Mouse (Mus musculus): ENCODE results near the gene Mogat2. TPM values are rescaled to one million over a fixed set of nuclear protein-coding genes. Genes with fewer than 3 reads are reported as not detected.

Mogat2 gene
- total RNA-seq, 2 experiments from 2014 or later, result 0.49 TPM; not detected in 1

DNA sequence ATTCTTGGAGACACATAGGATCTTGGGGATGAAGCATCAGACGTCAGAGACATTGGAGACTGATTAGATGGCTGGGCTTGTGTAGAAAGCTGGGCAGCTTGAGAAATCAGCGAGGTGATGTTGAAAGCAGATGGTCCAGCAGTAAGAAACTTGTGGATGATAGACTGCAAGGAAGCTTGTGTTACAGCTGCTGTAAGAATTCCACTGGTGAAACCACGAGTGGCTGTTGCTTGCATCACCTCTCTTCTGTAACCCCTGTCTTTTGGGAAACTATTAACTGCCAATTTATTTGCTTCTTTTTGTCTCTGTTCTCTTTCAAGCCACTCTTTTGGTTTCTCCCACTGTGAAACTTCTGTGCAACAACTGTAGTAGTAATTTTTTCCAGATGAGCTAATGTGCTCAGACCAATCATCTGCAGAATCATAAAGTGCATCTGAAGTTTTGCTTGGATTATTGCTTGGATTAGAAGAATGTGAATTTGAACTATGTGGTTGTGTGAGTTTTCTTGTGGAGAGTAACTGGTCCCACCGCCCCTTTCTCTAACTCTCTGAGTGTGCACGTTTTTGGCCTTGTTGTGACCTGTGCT is 9.8 kb upstream of the Mogat2 start:
- intact Hi-C loops (cut with DNase I), result no loop called here

DNA sequence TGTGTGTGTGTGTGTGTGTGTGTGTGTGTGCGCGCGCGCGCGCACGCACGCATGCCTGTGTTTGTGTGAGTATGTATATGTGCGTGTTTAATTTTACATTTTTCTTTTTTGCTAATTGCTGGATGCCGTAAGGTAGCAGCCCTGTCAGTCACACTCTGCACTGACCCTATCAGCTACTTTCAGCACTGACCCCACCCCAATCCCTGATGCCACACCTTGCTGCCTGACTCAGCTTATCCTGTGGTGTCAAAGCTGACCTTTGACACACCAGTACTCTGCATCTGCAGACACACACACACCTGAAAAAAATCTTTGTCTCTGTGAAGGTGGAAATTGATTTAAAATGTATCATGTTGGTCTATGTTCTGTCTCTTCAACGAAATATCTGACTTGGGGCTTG is 3.7 kb upstream of the Mogat2 start:
- no peak for DNase-seq (ENCODE audit: extremely low spot score in 1 of 2, low spot score in 2 of 2)
- intact Hi-C loops (cut with DNase I), result no loop called here

More for the DNA sequence above, 9.8 kb upstream of the Mogat2 start:
- no peak for DNase-seq (ENCODE audit: extremely low spot score in 1 of 2, low spot score in 2 of 2)

DNA sequence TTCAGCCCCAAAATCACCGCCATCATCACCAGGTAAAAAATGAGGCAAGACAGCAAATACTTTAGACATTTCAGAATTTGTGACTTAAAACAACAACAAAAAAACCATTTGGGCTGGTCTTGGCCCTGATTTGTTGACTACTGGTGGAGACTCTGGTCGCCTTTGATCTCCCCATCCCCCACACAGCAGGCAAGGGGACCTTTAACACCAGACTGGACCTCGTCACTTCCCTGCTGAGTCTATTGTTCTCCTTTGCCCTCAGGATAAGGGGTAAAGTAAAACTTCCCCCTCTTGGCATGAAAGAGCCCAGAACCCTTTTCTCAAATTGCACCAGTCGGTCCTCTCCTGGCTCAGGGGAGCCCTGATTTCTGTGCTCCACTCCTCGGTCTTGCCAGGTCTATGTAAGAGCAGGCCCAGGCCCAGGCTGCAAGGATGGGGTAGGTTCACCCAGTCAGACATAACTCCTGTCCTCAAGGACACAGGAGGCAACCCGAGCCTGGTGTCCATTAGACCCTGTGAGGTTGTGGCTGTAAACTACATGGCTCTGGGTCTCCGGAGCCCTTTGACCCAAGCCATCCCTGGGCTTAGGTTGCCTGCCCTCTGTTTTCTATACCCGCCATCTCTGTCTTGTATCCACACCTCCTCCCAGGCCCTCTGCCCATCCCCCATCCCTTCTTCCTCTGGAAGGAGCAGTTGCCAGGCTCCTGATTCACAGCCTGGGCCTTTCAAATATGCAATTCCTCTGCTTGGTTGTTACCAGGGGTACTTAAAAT is 1.3 kb downstream of the Mogat2 start:
- intact Hi-C loops (cut with DNase I), result no loop called here
- no peak for DNase-seq (ENCODE audit: extremely low spot score in 1 of 2, low spot score in 2 of 2)

DNA sequence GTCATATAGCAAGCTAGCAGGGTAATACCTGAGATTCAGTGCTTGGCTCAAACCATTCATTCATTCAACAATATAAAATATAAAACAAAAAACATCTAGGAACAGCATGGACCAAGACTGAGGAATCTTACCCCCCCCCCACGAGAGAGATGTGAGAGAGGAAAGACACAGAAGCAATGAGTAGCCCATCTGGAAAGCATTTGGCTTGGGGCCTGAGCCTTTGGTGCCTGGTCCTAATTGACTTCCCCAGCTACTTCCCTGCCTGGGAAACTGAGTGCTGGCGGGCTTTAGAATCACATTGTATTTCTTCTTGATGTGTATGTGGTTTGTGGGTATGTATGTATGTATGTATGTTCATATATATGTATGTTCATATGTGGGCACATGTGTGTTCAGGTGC is 2.8 kb downstream of the Mogat2 start:
- no peak for DNase-seq (ENCODE audit: extremely low spot score in 1 of 2, low spot score in 2 of 2)
- intact Hi-C loops (cut with DNase I), result no loop called here

DNA sequence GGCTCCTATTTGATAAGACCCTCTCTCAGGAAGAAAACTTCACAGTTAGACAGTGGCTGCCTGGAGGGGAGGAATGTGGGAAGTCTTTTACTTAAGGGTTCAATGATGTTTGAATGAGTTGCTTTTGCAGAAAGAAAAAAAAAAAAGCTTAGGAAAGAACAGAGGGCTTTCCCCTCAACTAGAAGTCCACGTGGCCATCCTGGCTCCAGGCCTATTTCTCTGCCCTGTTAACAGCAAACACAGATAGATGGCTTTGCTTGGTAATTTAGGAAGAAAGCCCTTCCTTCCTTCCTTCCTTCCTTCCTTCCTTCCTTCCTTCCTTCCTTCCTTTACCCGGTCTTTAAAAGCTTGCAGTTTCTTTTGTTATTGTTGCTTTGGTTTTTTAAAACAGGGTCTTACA is 3.5 kb downstream of the Mogat2 start:
- DNase-seq (ENCODE audit: extremely low spot score in 1 of 2, low spot score in 2 of 2), result no peak
- intact Hi-C loops (cut with DNase I), result no loop called here

DNA sequence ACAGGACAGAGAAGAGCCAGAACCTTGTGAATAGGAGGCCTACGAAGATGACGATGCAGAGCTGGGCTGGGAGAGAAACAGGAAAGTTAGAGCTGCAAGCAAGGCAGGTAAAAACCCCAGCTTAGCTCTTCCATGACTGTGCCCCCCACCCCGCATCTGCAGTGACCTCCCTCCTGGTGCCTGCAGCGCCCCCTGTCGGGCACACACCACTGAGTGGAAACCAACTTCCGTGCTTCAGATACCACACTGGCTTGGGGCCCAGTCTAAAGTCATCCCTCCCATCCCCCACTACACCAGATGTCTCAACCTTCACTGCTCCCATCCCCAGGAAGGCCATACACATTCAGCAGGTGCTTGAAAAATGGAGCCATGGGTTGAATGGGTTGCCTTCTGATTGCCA is 5.8 kb downstream of the Mogat2 start:
- no peak for DNase-seq (ENCODE audit: extremely low spot score in 1 of 2, low spot score in 2 of 2)
- intact Hi-C loops (cut with DNase I), result no loop called here

DNA sequence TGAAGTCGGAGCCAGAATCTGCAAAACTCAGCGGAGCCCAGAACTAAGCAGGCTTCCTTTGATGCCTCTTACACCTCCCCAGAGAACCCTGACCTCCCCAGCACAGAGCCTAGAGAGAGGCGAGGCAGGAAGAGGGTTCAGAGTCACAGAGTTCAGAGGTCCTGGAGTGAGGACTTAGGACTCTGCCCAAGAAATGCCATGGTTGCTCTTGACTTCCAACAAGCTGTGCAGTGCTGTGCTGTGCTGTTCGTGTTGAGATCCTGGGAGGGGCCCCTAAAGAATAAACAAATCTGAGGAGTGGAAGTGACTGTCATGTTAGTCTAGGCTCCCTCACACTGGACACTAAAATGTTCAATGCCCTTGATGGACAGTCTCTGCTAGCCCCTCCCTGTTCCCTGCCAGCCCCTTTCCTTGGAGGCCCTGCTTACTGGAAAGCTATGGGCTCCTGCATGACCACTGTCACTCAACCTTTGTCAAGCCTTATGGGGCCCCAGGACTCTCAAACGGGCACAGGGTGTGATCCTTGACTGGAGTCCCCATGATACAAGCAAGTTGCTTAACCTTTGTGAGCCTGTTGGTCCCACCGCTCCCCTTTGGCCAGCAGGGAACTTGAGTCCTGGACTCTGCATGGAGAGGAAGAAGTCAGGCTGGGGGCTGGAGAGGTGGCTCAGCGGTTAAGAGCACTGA is 8.2 kb downstream of the Mogat2 start:
- no peak for DNase-seq (ENCODE audit: extremely low spot score in 1 of 2, low spot score in 2 of 2)
- intact Hi-C loops (cut with DNase I), result no loop called here

DNA sequence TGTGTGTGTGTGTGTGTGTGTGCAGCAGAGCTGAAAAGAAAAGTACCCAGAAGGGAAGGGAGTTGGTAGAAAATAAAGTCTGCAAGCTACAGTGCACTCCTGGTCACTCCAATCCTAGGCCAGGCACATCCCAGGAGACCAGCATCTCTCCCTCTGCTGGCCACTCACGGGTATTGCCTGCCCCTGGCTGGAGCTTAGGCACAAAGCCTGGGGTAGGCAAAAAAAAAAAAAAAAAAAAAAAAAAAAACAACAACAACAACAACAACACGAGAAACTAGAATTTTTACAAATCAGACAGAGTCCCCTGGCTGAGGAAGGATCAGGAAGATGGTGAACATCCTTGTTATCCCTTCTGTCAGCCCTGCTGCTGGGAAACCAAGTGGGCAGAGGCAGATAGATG is 9.0 kb downstream of the Mogat2 start:
- intact Hi-C loops (cut with DNase I), result no loop called here
- no peak for DNase-seq (ENCODE audit: extremely low spot score in 1 of 2, low spot score in 2 of 2)

DNA sequence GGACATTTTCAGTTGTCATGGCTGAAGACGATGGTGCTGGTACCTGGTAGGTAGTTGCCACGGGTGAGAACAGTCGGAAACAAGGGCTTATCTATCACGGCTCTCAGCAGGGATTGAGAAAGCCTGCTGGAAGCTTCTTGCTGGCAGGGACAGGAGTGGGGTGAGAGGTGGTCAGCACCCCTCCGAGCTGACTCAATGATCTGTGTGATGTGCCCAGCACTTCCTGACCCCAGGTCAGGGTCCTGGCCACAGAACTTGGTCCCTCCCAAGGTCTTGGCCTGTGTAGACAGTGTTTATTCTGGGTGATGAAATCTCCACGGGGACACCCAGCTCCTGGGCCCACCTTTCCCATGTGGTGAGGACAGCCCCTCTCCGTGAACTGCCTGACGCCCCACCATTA is 9.6 kb downstream of the Mogat2 start:
- no peak for DNase-seq (ENCODE audit: extremely low spot score in 1 of 2, low spot score in 2 of 2)
- intact Hi-C loops (cut with DNase I), result no loop called here

DNA sequence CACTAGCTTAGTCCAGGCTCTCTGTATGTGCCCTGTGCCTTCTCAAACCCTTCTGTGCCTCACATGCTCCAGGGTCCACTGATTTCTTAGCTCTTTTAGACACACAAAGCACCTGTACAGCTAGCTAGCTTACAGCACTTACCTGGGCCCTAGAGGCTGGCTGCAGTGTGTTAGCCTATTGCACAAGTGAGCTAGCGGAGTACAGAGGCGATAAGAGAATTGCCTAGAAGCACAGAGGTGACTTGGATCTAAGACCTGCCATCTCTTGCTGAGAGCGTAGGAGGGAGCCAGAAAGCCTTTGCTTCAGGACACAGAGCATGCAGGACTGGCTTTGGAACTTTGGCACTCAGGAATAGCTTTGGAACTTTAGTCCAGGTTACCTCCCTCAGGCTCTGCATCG is 11.2 kb downstream of the Mogat2 start:
- intact Hi-C loops (cut with DNase I), result no loop called here
- no peak for DNase-seq (ENCODE audit: extremely low spot score in 1 of 2, low spot score in 2 of 2)

DNA sequence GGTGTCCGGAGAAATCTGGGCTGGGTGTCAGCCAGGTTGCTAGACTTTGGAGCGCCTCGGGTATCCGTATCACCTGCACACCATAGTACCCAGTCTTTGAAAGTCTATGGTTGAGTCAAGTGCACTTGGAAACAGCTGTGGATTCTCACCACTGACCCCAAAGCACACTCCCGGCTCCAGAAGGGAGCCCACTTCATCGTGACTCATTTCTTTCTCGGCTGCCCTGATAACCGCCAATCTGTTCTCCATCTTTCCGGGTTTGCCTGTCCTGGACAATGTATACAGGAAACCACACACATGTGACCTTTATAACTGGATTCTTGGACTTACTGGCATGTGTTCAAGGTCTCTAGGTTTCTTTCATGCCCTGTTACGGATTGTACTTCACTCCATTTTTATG is 11.8 kb downstream of the Mogat2 start:
- intact Hi-C loops (cut with DNase I), result no loop called here
- DNase-seq (ENCODE audit: extremely low spot score in 1 of 2, low spot score in 2 of 2), result no peak

DNA sequence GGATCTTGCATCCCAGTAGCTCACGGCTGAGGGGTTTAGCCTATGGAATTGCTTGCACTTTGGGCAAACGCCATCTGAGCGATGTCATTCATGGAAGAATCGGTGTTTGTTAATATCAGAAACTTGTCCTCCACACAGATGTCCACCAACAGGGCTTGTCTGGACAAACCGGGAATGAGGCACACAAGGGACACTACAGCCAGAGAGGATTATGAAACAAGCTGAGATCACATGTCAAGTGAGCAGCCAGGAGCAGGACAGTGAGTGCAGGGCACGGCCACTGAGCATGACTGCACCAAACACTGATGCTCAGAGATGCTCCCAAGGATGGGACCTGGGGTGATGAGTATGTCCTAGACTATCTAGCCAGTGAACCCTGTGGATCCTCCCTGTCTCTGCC is 13.0 kb downstream of the Mogat2 start:
- DNase-seq (ENCODE audit: extremely low spot score in 1 of 2, low spot score in 2 of 2), result no peak
- intact Hi-C loops (cut with DNase I), result no loop called here

DNA sequence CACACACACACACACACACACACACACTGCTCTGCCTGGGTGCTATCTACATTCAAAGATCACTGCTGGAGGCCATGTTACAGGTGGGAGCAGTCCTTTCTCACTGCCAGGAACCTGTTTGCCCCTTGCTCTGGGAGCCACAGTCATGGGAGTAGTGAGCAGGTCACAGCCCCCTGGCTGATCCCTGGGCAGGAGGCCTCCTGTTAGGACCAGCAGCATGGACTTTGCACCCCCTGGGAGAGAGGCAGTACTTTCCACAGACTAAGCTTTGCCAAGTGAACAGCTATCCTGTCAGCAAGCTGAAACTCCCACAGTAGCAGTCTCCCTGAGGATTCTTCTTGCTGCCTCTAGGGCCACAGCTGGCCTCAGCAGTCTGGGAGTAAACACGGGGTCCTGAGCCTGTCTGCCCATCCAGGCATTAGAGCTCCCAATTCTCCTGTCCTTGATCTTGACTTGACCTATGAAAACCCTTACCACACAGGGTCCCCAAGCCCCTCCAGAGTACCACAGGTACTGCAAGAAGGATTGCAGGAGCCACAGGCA is 13.7 kb downstream of the Mogat2 start:
- intact Hi-C loops (cut with DNase I), result no loop called here
- no peak for DNase-seq (ENCODE audit: extremely low spot score in 1 of 2, low spot score in 2 of 2)

DNA sequence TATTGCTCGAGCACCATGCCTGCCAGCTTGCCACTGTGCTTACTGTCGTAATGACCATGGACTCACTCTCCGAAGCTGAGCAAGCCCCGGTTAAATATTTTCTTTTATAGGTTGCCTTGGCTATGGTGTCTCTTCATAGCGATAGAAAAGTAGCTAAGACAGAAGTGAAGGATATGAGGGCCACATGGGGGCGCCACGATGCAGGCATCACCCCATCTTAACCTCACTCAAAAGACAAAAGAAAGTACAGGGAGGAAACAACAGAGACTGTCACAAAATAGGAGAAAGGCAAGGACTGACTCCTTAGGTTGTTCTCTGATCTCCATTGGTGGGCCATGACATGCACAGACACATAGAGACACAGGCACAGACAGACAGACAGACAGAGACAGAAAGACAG is 14.2 kb downstream of the Mogat2 start:
- no peak for DNase-seq (ENCODE audit: extremely low spot score in 1 of 2, low spot score in 2 of 2)
- intact Hi-C loops (cut with DNase I), result no loop called here

DNA sequence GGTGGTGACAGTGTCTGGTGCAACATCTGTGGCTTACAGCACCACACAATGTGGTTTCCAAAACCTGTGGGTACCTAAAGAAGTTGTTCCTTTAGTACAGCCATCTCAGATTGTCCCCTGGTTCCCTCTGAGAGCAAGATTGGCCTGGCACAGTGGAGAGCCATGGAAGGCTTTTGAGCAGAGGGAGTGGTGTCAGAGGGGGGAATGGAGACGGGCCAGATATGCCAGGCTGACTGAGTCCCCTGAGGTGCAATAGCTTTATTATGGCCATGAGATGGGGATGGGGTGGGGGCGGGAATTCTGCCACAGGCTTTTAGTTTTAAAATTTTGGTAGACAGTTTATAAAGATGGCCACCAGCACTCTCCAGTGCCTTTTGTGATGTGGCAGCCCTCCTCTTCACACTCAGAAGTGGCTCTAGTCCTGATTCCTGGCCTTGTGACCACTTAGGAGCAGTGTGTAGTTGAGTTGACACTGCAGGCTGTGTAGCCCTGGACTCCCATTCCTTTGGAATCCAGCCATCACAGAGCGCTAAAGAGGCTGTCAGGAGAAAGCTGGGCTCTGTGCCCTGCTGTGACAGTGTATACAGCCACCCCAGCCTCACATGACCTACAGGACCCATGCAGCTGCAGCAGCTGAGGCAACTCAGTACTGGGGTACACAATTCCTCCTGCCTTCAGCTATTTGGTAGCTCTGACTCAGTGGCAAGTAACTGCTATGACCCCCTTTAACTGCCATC is 20.9 kb downstream of the Mogat2 start:
- intact Hi-C loops (cut with DNase I), result no loop called here
- peak; percentile 38 to 55 for DNase-seq (ENCODE audit: extremely low spot score in 1 of 2, low spot score in 2 of 2)

DNA sequence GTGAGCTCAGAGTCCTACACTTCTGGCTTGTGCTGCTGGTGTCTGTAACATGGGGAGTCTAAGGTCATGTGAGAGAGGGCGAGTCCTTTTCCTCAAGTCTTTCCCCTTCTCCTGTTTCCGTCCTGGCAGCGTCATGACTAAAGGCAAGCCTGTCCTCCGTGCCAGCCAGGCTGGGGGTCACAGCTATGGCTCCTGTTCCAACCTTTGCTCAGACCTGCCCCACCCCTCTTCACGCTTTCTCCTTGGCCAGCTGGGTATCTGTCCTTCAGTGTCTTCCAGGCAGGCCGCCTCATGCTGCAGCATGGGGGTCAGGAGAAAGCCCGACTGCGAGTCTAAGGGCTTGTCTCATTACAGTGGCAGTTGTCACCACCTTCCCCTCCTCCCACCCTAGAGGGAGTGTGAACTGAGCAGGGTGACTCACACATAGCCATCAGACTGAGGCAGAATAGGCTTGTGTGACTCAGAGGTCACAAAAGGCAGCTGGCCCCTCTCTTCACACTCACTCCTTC is 23.0 kb downstream of the Mogat2 start:
- intact Hi-C loops (cut with DNase I), result no loop called here
- no peak for DNase-seq (ENCODE audit: extremely low spot score in 1 of 2, low spot score in 2 of 2)

DNA sequence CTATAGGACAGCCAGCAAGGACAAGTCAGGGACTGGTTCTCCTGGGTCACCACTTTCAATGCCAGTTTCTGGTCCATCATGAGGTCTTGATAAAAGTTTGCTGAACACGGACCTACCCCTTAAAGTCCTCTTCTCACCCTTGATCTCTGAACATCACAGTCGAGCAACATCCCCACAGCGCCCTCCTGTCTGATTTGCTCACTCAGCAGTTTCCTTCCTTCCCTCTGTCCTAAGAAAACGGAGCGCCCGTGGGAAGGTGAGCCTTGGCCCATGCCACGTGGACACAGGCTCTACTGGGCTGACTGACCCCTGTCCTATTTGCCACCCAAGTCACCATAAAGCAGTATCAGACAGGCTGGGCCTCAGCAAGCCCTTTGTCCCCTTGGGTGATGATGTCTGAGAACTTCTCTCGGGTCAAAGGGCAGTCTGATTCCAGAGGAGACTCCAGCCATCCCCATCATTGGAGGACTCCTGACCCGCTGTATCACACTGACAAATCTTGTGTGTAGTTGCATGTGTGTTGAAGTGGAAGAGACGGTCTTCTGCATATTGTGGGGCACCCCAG is 23.7 kb downstream of the Mogat2 start:
- no peak for DNase-seq (ENCODE audit: extremely low spot score in 1 of 2, low spot score in 2 of 2)
- intact Hi-C loops (cut with DNase I), result no loop called here

DNA sequence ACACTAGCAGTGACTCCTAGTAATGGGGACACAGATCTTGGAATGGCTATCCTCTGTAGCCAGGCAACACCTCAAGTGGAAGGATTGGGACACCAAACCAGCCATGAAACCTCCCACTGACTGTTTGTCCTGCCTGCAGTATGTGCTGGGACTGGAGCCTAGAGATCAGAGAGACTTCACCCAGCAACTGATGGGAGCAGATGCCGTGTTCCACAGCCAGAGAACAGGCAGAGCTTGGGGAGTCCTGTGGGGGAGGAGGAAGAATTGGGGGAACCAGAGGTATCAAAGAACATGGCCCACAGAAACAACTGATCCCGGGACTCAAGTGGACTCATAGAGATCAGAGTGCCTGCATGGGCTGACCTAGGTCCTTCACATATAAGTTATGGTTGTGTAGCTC is 24.7 kb downstream of the Mogat2 start:
- intact Hi-C loops (cut with DNase I), result no loop called here
- DNase-seq (ENCODE audit: extremely low spot score in 1 of 2, low spot score in 2 of 2), result no peak

DNA sequence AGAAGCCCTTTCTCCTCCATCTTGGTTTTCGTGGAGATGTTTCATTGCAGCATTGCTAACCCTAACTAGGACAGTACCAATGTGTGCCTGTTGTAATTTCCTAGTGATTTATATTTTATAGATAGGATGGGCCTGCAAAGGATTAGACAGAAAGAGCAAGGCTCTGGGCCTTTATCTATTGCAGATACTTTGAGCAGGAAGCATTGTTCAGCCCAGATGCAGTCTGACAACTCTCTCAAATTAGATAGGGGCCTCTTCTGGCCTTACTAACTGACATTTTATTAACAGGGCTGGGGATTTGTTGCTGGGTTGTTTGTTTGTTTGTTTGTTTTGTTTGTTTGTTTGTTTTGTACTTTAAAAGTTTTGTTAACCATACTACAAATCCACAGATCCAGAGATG is 25.4 kb downstream of the Mogat2 start:
- no peak for DNase-seq (ENCODE audit: extremely low spot score in 1 of 2, low spot score in 2 of 2)
- intact Hi-C loops (cut with DNase I), result no loop called here

Data from left cerebral cortex, postnatal 10 days (tissue).